Mouse (Mus musculus) adrenal gland (tissue): Measurements from ENCODE around the gene Scrn3.

Experiments used
- intact Hi-C: fragments of 180-260 bp; cut with DNase I; formaldehyde crosslinking; loops from one replicate; pipeline ENCODE4 v1.15.1; 2025
- long read RNA-seq, 2 experiments: library from polyadenylated mRNA; unstranded; transcript quantifications; one replicate each; pipeline ENCODE4 v2.0.0; 2020; ENCODE audit warnings: borderline replicate concordance in 1 of 2; ENCODE audit not compliant: insufficient replicate concordance in 1 of 2

The Scrn3 gene
- long read RNA-seq, experiment 1, transcript Scrn3-202 (4 exons, 1,897 nt) = major isoform, 5 of 10 reads
- long read RNA-seq, experiment 1, partial matches to known transcripts = 2 of 10 reads
- long read RNA-seq, experiment 1, other reads (novel, unspliced or antisense) = 2 of 10 reads
- long read RNA-seq, experiment 2, partial matches to known transcripts = 1 of 4 reads
- long read RNA-seq, experiment 2, other reads (novel, unspliced or antisense) = 1 of 4 reads

GRCm38 (mm10) chr2:73312152-73313116 lies at the start of gene Scrn3, which contains the start of gene Cir1:
Gene Scrn3 (plus strand): TSS chr2:73312601.
Gene Cir1 (minus strand): TSS chr2:73312701.
- intact Hi-C loops = loop anchor here (10.0 kb wide), 1 partner anchor 72 kb away; the partner anchor contains the start of gene Gpr155

DNA sequence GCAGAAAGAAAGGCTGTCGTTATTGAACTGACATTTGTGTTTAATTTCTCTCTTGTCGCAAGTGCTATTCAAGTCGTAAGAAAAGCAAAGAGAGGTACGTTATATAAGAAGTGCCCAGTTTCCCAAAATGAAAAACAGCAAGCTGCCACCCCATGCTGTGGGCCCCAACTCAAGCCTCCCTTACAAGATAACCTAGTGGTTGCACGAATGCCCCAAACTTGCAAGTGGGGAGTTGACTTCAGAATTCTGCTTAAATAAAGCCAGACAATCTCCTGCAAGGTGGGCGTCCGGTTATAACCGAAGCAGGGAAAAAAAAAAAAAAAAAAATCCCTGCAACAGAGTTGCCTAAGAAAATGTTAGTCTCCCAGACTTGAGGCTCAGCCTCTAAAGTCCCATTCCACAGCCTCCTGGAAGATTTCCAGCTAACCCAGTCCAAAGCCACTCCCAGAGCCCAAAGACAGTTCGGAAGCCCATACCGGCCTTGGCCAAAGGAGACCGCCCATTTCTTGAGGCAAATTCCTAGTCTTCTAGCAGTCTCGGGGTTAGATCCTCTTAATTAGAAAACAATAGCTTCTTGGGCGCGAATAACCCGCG lies 49.1 kb upstream of the Scrn3 start:
- intact Hi-C loops = no loop called here

GRCm38 (mm10) chr2:73263794-73264610 lies 48.4 kb upstream of the Scrn3 start:
- intact Hi-C loops = no loop called here

DNA sequence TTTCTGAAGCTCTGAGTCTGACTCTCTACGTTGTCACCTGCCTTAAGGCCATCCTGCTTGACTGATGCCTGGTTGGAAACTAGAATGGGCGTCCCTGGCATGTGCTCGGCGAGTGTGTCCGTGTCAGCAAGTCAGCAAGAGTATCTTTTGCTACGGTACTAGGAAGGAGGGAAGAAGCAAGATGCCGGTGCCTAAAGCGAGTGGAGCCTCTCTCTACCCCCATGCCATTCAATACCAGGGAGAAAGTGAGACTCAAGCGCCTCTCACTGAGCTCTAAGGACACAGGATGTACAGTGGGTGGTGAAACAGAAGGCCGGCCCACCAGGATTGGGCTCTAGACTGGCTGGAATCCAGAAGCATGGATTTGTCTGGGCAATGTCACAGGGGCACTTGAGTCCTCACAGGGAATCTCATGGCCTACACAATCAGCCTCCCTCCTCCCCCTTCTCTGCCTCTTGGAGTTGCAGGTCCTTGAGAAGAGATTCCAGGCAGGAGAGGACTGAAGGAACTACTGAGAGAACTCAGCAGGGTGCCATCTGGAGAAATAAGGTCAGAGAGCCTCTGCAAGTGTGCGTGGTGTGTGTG lies 47.7 kb upstream of the Scrn3 start:
- intact Hi-C loops = no loop called here

- intact Hi-C loops = no loop called here
Measured at GRCm38 (mm10) chr2:73266011-73266410, 46.4 kb upstream of the Scrn3 start.

DNA sequence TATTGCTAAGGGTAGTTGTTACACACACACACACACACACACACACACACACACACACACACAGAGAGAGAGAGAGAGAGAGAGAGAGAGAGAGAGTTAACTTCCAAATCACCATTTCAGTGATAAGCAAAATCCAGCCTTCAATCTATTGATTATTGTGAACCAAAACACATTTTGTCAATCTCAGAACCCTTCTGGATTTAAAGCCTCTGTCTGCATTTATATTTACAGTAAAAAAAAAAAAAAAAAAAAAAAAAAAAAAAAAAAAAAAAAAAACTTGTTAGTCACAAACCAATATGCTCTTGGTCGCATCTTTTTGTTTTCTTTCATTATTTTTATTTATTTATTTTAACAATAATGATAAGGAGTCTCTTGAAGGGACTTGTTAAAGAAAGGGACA lies 45.8 kb upstream of the Scrn3 start:
- intact Hi-C loops = no loop called here

GRCm38 (mm10) chr2:73267231-73267630 lies 45.2 kb upstream of the Scrn3 start:
- intact Hi-C loops = no loop called here

GRCm38 (mm10) chr2:73267818-73268217 lies 44.6 kb upstream of the Scrn3 start:
- intact Hi-C loops = no loop called here

GRCm38 (mm10) chr2:73268281-73268680 lies 44.1 kb upstream of the Scrn3 start:
- intact Hi-C loops = no loop called here

DNA sequence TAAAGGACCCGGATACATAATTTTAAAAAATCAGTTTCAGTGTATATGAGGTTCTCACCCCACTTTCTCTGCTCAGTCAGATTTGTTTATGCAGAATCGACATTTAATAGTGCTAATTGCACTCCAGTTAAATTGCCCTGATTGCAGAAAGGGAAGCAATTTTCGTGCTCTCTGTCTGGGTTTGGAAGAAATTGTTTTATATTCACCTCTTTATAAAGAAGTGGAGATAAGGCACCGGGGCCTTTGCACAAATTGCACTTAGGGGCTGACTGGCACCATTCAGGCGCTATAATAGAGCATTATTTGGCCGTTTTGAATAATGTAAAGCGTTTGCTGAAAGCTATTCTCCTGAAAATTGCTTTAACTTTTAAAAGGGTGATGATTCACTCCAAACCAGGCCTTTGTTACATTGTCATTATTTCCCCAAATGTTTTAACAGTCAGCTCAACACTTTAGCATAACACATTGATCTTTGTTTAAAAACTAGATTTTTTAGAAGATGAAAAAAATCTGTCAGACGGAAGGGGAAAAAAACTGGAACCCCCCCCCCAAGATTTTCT lies 43.5 kb upstream of the Scrn3 start:
- intact Hi-C loops = no loop called here

DNA sequence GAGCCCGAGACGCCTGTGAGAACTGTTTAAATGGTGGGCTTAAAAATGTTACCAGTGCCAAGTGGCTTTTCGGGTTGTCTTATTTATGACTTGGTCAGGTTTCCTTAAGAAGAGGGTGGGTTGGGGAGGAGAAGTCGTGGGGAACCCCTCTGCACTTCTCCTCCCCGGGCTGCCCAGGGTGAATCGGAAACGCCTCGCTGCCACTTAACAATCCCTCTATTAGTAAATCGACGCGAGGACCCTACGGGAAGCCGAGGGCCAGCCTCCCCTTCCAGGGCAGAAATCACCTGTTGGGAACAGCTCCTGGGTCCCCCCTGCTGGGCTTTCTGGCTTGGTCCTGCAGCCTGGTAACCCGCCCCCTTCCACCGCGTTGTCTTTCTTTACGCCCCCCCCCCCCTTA lies 42.7 kb upstream of the Scrn3 start:
- intact Hi-C loops = loop anchor here (10.0 kb wide), 2 partner anchors 1385 to 1725 kb away; partner anchors contain the start of genes Dlx2 and Evx2

GRCm38 (mm10) chr2:73270071-73270592 lies 42.3 kb upstream of the Scrn3 start:
- intact Hi-C loops = loop anchor here (10.0 kb wide), 2 partner anchors 1385 to 1725 kb away; partner anchors contain the start of genes Dlx2 and Evx2

DNA sequence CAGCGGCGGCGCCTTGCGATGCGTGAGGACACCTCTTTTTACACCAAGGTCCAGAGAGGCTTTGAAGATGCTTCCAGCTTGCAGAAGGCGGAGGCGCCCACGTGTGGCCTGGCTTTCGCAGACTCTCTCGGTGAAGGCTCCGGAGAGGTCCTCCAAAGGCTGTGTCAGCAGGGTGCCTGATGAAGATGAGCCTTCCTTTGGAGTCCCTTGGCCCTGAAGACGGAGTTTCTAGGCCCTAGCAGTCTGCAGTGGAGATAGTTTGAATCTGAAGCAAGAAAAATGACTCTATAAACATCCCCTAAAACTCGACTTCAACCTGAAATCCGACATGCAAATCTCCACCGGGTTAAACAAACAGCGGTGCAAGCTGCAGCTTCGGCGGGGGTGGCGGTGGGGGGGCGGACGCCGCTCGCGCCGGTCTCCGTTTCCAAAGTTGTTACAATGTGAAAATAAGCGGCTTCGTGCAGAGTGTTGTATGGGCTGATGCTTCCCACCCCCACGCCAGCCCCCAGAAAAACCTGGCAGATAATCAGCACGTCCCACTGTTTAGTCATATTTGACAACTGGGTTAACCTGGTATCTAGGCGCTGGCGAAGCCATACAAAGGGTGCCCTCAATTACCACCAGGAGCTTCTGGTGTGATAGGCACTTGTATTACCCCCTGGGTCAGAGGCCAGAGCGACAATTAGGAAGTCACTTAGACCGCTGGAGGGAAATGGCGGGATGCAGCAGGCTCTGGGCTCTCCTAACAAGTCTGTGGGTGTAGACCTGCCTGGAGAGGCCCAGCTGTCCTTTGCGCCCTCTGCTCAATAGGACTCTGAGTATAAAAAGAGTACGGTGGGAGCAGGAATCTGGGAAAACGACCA lies 41.6 kb upstream of the Scrn3 start:
- intact Hi-C loops = loop anchor here (10.0 kb wide), 2 partner anchors 1384 to 1726 kb away; partner anchors contain the start of genes Dlx2 and Evx2

- intact Hi-C loops = loop anchor here (10.0 kb wide), 2 partner anchors 1383 to 1727 kb away; partner anchors contain the start of genes Dlx2 and Evx2
Measured at GRCm38 (mm10) chr2:73271459-73272161, 40.8 kb upstream of the Scrn3 start, which contains the start of gene Sp9. Gene Sp9 (plus strand): TSS chr2:73271925.

DNA sequence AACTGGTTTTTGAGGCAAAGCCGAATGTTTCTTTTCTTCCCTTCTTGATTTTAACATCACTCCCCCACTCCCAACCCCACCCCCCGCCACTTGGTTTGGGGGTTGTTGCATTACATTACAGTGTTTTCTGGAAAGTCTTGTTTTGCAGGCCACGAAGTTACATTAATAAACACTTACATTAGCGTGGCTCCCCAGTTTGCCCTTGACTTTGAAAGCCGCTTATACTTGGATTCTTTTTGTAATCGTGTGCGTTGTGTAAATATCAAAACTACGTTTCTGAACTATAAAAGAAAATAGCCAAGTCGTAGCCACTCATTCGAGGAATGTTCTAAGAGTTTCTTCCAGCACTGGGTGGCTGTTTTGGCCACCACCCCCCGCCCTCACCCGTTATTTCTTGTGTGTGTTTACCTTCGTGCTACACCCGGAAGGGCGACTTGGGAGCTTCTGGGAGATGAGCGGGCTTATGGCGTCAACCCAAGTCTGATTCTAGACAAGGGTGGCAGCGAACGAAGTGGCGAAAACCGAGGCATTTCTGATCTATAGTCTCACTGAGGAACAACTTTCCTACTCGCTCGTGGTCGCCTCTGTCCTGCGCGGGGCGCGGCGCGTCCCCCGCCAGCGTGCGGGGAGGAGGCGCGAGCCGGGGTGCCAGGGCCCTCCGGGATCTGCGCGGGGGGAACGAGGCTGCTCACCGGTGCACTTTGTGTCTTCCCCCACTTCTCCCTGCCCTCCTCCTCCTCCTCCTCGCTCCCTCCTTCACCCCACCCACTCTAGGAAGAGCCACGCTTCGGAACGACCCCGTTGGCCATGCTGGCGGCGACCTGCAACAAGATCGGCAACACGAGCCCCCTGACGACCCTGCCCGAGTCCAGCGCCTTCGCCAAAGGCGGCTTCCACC lies 39.8 kb upstream of the Scrn3 start:
- intact Hi-C loops = loop anchor here (10.0 kb wide), 2 partner anchors 1382 to 1728 kb away; partner anchors contain the start of genes Dlx2 and Evx2

- intact Hi-C loops = loop anchor here (10.0 kb wide), 2 partner anchors 1381 to 1729 kb away; partner anchors contain the start of genes Dlx2 and Evx2
Measured at GRCm38 (mm10) chr2:73273249-73274118, 38.9 kb upstream of the Scrn3 start.
